Mouse (Mus musculus) limb, embryonic 11.5 days (tissue): ENCODE results near the gene Camk2b. TPM values are rescaled to one million over a fixed set of nuclear protein-coding genes. Genes with fewer than 3 reads are reported as not detected.

Experiments used
- ATAC-seq: fragments of 200-750 bp; cut with Nextera tagmentation; 2 replicates; pipeline ENCODE4 v1.8.0; 2017; ENCODE audit warnings: low read depth; ENCODE audit not compliant: insufficient number of reproducible peaks, low FRiP score, low TSS enrichment
- DNase-seq: peaks from one replicate; pipeline ENCODE4 v3.0.0-alpha.2; 2015; ENCODE audit warnings: low spot score
- H3K27ac ChIP-seq: fragments of 300-500 bp; sonication (generic); replicated peaks from 2 replicates; pipeline ENCODE4 v1.5.1; 2014; ENCODE audit warnings: low read depth, mild to moderate bottlenecking, low read length
- H3K27me3 ChIP-seq: fragments of 300-500 bp; sonication (generic); 2 replicates; pipeline ENCODE4 v1.6.1; 2014; ENCODE audit warnings: mild to moderate bottlenecking, low read length, mixed read lengths; ENCODE audit not compliant: control insufficient read depth, insufficient read depth
- H3K36me3 ChIP-seq: fragments of 300-500 bp; sonication (generic); 2 replicates; pipeline ENCODE4 v1.6.1; 2014; ENCODE audit warnings: mild to moderate bottlenecking, low read length, moderate library complexity, mixed read lengths; ENCODE audit not compliant: control insufficient read depth, insufficient read depth
- H3K4me1 ChIP-seq: fragments of 300-500 bp; sonication (generic); 2 replicates; pipeline ENCODE4 v1.6.1; 2014; ENCODE audit warnings: low read length, mixed read lengths; ENCODE audit not compliant: control insufficient read depth, insufficient read depth
- H3K4me2 ChIP-seq: fragments of 300-500 bp; sonication (generic); 2 replicates; pipeline ENCODE4 v1.6.1; 2014; ENCODE audit warnings: low read depth, mild to moderate bottlenecking, moderate library complexity; ENCODE audit not compliant: severe bottlenecking
- H3K4me3 ChIP-seq: fragments of 300-500 bp; sonication (generic); 2 replicates; pipeline ENCODE4 v1.5.1; 2014; ENCODE audit warnings: low read depth, low read length
- H3K9ac ChIP-seq: fragments of 300-500 bp; sonication (generic); 2 replicates; pipeline ENCODE4 v1.6.1; 2014; ENCODE audit warnings: mild to moderate bottlenecking, low read length
- H3K9me3 ChIP-seq: fragments of 300-500 bp; sonication (generic); 2 replicates; pipeline ENCODE4 v1.6.1; 2016; ENCODE audit warnings: low read length; ENCODE audit not compliant: control insufficient read depth
- WGBS: fragments of 180-500 bp; shearing (Covaris S2); extraction: QIAGEN DNeasy Blood & Tissue Kit; methylation state at CpG from one replicate; pipeline ENCODE4 v1.1.7; 2014; 5-methylcytosine and 5-hydroxymethylcytosine counted together
- polyA plus RNA-seq: library from polyadenylated mRNA; unstranded; fragments of >200 nt; fragmentation: Nextera tagmentation; extraction: Ambion mirVana; gene quantifications from 2 replicates; pipeline ENCODE4 v1.2.1, GENCODE M21; 2014

The Camk2b gene
- polyA plus RNA-seq, 1 experiment from 2014 or later, result 0.55 TPM

DNA sequence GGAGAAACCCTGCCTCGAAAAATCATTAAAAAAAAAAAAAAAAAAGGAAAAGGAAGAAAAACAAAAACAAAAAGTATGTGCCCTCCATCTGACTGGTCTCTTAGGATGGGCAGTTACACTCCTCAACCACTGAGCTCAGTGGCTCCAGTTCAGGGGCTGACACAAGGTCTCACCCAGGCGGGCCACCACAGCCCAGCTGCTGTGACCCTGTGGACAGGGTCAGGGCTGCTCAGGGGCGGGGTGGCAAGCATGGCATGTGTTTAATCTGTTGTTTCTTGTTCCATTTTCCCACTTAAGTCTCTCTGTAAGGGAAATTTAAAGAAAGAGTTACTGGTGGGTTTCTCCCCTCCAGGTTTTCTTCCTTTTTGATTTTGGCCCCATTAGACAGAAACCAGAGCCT, 36.4 kb downstream of the Camk2b start:
- ATAC-seq (no peak), DNase-seq (no peak)
- H3K36me3 ChIP-seq, result no peaks in the 10 kb centered on the region
- H3K4me2 ChIP-seq, result no peak overlapping the region
- H3K4me3 ChIP-seq, result no peak overlapping the region
- H3K9ac ChIP-seq, result no peak overlapping the region
- H3K27ac ChIP-seq, result no peak overlapping the region
- no peaks in the 10 kb centered on the region for H3K9me3 ChIP-seq
- 75% methylated on average over 3 of the region's 3 CpGs for WGBS
- no peaks in the 10 kb centered on the region for H3K27me3 ChIP-seq
- H3K4me1 ChIP-seq, result 0 out of 2 replicates have a peak, but pooled peaks cover 3% of the 10 kb centered on the region

DNA sequence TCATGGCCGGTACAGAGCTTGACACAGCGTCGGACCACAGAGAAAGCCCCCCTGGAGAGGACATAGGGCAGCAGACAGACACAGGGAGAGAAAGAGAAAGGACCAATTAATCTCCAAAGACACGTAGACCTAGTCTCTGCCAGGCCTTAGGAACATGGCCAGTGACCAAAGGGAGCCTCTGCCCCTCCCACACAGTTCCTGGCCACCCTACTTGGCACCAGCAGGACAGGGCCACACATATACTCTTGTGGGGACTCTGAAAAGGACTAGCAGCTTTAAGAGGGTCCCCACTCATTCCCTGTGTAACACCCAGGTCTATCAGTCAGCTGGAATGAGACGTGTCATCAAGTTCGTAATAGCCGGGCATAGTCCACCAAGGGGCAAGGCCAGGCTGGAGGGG, 37.3 kb downstream of the Camk2b start:
- Histone ChIP-seq H3K27ac (no peak overlapping the region), H3K4me3 (no peak overlapping the region), H3K4me2 (no peak overlapping the region), H3K9me3 (no peaks in the 10 kb centered on the region), H3K9ac (no peak overlapping the region), H3K36me3 (no peaks in the 10 kb centered on the region), H3K4me1 (0 out of 2 replicates have a peak, but pooled peaks cover 3% of the 10 kb centered on the region), H3K27me3 (no peaks in the 10 kb centered on the region)
- ATAC-seq (no peak), DNase-seq (no peak)
- 80% methylated on average over 7 of the region's 7 CpGs for WGBS

DNA sequence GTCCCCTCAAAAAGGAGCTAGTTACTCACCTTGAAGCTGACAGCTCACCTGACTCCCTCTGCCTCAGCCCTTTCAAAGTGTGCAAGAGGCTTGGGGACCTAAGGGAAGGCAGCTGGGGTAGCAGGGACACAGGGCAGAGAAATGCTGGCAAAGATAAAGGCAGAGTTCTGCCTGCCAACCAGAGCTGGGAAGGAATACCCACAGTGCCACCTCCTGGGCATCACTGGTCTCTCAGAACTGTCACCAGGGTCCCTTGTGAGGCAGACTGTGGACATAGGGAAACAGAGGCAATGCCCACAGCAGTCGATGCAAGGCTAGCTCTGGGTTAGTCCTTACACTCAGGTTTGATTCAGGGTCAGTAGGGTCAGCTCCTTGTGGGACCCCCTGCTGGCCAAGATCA, 39.8 kb downstream of the Camk2b start:
- DNase-seq (no peak), ATAC-seq (no peak)
- H3K9ac ChIP-seq, result no peak overlapping the region
- no peaks in the 10 kb centered on the region for H3K4me1 ChIP-seq
- H3K27ac ChIP-seq, result no peak overlapping the region
- H3K36me3 ChIP-seq, result no peaks in the 10 kb centered on the region
- 59% methylated on average over 1 of the region's 1 CpGs for WGBS
- no peak overlapping the region for H3K4me3 ChIP-seq
- H3K27me3 ChIP-seq, result no peaks in the 10 kb centered on the region
- H3K9me3 ChIP-seq, result no peaks in the 10 kb centered on the region
- no peak overlapping the region for H3K4me2 ChIP-seq

DNA sequence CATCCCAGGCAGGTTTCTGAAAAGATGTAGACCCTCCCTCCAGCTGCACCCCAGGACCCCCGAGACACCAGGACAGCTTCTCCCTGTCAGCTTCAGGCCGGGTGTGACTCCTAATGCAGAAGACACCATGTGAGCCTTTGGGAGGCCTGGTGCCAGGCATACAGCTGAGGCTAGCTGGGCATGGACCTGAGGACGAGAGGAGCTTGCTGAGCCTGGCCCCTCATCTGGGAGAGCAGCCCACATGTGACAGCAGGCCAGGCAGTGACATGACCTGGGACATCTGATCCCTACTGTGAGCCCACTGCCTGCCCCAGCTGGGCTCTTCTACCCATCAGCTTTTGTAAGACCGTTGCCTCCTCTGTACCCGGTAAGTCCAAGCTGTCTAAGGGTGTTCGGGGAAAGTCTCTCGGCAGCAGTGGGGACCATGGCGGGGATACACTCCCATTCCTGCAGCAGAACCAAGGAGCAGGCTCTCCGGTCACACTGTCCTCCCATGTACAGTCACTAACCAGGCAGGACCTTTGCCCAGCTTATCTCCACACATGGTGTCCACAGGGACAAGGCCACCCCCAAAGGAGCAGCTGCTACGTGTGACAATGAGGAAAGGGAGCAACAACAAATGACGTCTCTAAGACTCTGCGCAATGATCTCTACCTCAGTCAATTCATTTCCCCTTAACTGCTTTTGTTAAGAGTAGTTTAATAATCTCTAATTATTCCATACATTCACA, 41.1 kb downstream of the Camk2b start:
- DNase-seq (no peak), ATAC-seq (no peak)
- H3K36me3 ChIP-seq, result no peaks in the 10 kb centered on the region
- 80% methylated on average over 12 of the region's 12 CpGs for WGBS
- H3K9ac ChIP-seq, result no peak overlapping the region
- no peaks in the 10 kb centered on the region for H3K9me3 ChIP-seq
- no peak overlapping the region for H3K4me2 ChIP-seq
- no peak overlapping the region for H3K4me3 ChIP-seq
- no peak overlapping the region for H3K27ac ChIP-seq
- H3K4me1 ChIP-seq, result no peaks in the 10 kb centered on the region
- no peaks in the 10 kb centered on the region for H3K27me3 ChIP-seq

DNA sequence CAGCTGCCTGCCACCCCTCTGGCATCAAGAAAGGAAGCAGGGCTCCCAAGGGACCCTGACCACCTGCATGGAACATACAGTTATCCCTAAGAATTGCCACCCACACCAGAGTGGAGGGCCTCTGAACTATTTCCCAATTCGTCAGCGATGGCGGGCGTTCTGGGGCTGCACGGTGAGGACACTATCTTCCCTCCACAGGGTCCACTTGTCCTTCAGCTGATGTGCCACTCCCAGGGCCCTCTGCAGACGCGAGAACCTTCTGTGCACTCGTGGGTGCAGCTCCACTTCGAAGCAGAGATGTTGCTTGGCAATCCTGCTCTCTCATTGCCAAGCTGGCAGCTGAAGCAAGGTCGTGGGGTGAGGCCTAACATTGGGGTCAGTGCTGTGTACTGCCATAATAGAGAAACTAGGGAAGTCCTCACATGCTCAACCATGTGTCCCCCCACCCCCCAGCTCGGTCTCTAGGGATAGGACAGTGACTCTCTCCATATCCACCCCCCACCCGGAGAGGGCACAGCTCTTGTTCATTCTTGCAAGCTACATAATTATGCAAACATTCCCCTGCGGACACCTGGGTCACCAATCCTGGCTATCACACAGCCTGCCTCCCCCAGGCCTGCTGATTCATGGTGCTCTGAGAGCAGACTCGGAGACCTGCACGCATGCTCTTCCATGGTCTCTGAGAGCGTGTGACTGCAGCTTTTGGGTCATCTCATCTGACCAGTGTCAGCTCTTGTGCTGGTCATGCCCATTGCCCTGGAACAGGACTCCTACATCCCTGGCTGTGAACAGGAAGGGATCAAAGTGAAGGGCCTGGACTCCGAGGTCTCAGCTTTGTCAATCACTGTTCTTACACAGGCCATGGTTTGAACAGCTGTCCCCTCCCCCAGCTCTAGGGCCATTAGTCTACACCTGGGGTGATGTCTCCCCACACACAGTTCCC, 45.0 kb downstream of the Camk2b start:
- Histone ChIP-seq H3K4me2 (no peak overlapping the region), H3K4me1 (no peaks in the 10 kb centered on the region), H3K36me3 (no peaks in the 10 kb centered on the region), H3K9ac (no peak overlapping the region), H3K4me3 (no peak overlapping the region), H3K27ac (no peak overlapping the region), H3K27me3 (no peaks in the 10 kb centered on the region), H3K9me3 (no peaks in the 10 kb centered on the region)
- WGBS, result 80% methylated on average over 17 of the region's 17 CpGs
- ATAC-seq (no peak), DNase-seq (no peak)

DNA sequence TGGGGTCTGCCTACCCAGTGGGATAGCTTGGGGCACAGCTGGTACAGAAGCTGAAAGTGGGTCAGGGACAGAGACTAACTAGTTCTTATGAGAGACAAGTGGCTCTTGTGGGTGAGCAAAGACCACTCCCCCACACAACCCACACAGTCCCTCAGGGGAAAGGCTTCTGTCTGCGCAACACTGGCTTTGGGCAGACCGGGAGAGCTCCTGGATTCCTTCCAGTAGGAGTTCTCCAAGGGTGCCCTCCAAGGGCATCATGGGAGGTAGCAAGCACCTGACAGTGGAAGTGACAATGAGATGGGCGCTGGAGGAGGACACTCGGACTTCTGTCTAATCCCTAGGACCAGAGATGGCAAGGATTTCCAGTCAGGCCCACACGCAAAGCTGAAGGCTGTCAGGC, 45.8 kb downstream of the Camk2b start:
- 83% methylated on average over 5 of the region's 5 CpGs for WGBS
- no peak overlapping the region for H3K27ac ChIP-seq
- H3K4me1 ChIP-seq, result no peaks in the 10 kb centered on the region
- no peaks in the 10 kb centered on the region for H3K36me3 ChIP-seq
- H3K9ac ChIP-seq, result no peak overlapping the region
- no peaks in the 10 kb centered on the region for H3K9me3 ChIP-seq
- ATAC-seq (no peak), DNase-seq (no peak)
- H3K4me2 ChIP-seq, result no peak overlapping the region
- H3K4me3 ChIP-seq, result no peak overlapping the region
- H3K27me3 ChIP-seq, result no peaks in the 10 kb centered on the region

DNA sequence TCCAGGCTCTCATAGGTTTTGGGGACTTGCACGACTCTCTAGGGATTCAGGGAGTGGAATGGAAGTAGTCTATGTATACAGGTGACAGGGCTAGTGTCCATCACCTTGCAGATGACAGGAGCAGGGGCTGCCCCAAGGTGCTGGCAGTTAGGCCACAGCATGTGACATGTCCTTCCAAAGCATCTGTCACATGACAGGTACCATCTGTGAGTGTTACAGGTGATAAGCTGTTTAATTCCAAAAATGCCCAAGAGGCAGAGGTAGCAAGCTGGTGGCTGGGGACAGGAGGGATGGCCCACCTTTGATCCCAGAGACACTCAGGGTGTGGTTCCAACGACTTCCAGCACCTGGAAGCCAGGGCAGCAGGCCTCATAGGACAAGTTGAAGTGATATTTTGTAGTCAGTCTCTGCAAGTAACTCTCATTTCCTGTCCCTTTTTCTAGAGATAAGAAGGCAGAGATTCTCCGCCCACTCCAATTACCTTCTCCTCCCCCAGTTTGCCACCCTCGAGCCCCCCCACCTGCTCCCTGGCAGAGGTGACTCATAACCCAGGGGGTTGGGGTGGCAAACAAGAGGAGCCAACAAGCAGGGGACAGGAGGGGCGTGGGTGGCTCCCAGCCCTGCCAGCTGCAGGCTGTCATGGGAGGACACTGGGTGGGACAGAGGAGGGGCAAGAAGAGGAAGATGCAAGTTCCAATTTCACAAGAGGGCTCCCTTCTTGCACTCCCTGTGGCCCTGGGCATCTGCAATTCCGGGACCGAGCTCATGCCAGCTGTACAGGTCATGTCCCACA, 47.7 kb downstream of the Camk2b start:
- no peak for ATAC-seq
- H3K9me3 ChIP-seq, result no peaks in the 10 kb centered on the region
- no peak overlapping the region for H3K4me2 ChIP-seq
- H3K4me3 ChIP-seq, result no peak overlapping the region
- H3K27ac ChIP-seq, result no peak overlapping the region
- WGBS, result 56% methylated on average over 7 of the region's 7 CpGs
- no peak for DNase-seq
- H3K4me1 ChIP-seq, result no peaks in the 10 kb centered on the region
- no peak overlapping the region for H3K9ac ChIP-seq
- H3K36me3 ChIP-seq, result no peaks in the 10 kb centered on the region
- no peaks in the 10 kb centered on the region for H3K27me3 ChIP-seq

DNA sequence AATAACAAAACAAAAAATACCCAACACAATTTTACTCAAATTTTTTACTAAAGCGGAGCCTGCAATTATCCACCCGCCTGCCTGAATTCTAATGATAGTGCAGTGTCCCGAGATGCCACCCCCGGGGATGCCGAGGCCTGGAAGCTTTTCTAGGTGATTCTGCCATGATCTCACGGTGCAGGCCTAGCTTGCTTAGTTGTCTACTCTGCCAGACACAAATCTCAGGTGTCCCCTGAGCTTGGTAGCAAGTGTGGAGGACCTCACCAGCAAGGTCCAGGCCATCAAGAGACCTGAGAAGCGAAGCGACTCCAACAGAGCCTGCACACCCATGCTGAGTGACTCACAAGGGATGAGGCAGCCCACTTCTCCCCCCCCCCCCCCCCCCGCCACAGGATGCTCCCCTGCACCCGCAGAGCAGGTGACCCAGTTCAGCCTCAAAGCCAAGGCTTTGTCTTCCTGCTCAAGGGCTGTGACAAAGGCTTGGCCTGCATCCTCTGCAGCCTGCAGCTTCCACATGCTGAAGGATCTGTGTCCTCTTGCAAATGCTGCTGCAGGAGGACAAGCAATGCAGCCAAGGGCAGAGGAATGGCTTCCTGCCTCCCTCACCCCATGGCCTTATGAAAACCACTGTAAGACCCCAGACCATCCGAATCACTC, 48.5 kb downstream of the Camk2b start:
- H3K4me1 ChIP-seq, result no peaks in the 10 kb centered on the region
- WGBS, result 65% methylated on average over 10 of the region's 11 CpGs
- H3K27ac ChIP-seq, result no peak overlapping the region
- H3K4me3 ChIP-seq, result no peak overlapping the region
- DNase-seq (no peak), ATAC-seq (no peak)
- H3K36me3 ChIP-seq, result no peaks in the 10 kb centered on the region
- H3K9me3 ChIP-seq, result no peaks in the 10 kb centered on the region
- H3K27me3 ChIP-seq, result no peaks in the 10 kb centered on the region
- no peak overlapping the region for H3K4me2 ChIP-seq
- H3K9ac ChIP-seq, result no peak overlapping the region
